Mouse (Mus musculus) cerebellum, postnatal 14 days (tissue): ENCODE data around the gene Gm49336.
A peak's percentile ranks its signal among the peaks of the same experiment; 100 is the strongest.

Source experiments
- DNase-seq, 2 experiments: peaks; one replicate each; pipeline ENCODE4 v3.0.0; 2021; ENCODE audit warnings: mixed read lengths in 2 of 2

Gene Gm49336

GRCm38 (mm10) chr14:60219886-60220285 lies 31.4 kb downstream of the Gm49336 start:
- DNase-seq: no peak

GRCm38 (mm10) chr14:60217616-60218015 lies 33.7 kb downstream of the Gm49336 start:
- no peak for DNase-seq

GRCm38 (mm10) chr14:60216125-60216524 lies 35.2 kb downstream of the Gm49336 start:
- DNase-seq: no peak

GRCm38 (mm10) chr14:60215000-60215399 lies 36.3 kb downstream of the Gm49336 start:
- no peak for DNase-seq

GRCm38 (mm10) chr14:60214040-60214439 lies 37.3 kb downstream of the Gm49336 start:
- no peak for DNase-seq

- DNase-seq: no peak
Observed at GRCm38 (mm10) chr14:60209166-60209565, 42.1 kb downstream of the Gm49336 start.

GRCm38 (mm10) chr14:60204993-60205392 lies 46.3 kb downstream of the Gm49336 start:
- no peak for DNase-seq

GRCm38 (mm10) chr14:60196884-60197283 lies 54.4 kb downstream of the Gm49336 start, which contains the start of gene Atp8a2:
Gene Atp8a2, minus strand, starts transcription at chr14:60197179.
- no peak for DNase-seq

- no peak for DNase-seq
Observed at GRCm38 (mm10) chr14:60195999-60196398, 55.3 kb downstream of the Gm49336 start.

- DNase-seq: no peak
Observed at GRCm38 (mm10) chr14:60194606-60195005, 56.7 kb downstream of the Gm49336 start.

- no peak for DNase-seq
Observed at GRCm38 (mm10) chr14:60189771-60190170, 61.5 kb downstream of the Gm49336 start.

GRCm38 (mm10) chr14:60188201-60188825 lies 63.0 kb downstream of the Gm49336 start:
- DNase-seq: no peak

- no peak for DNase-seq
Observed at GRCm38 (mm10) chr14:60181306-60181705, 70.0 kb downstream of the Gm49336 start.

GRCm38 (mm10) chr14:60178571-60178955 lies 72.7 kb downstream of the Gm49336 start:
- DNase-seq: no peak

GRCm38 (mm10) chr14:60177614-60178570 lies 73.4 kb downstream of the Gm49336 start:
- DNase-seq: no peak

GRCm38 (mm10) chr14:60176891-60177613 lies 74.3 kb downstream of the Gm49336 start:
- peak; percentile 84 to 85 for DNase-seq

- DNase-seq: no peak
Observed at GRCm38 (mm10) chr14:60176469-60176890, 74.8 kb downstream of the Gm49336 start.

GRCm38 (mm10) chr14:60172286-60173055 lies 78.8 kb downstream of the Gm49336 start:
- DNase-seq: no peak

- DNase-seq: no peak
Observed at GRCm38 (mm10) chr14:60170845-60171610, 80.3 kb downstream of the Gm49336 start.

- DNase-seq: no peak
Observed at GRCm38 (mm10) chr14:60163367-60163766, 87.9 kb downstream of the Gm49336 start.
